Mouse (Mus musculus): ENCODE data around the gene Dock1.

Dock1 gene

GRCm38 (mm10) chr7:134959086-134959485 is 288.6 kb downstream of the Dock1 start:
- no peak for DNase-seq (ENCODE audit: low spot score in 2 of 2)

- DNase-seq (ENCODE audit: low spot score in 2 of 2) = no peak
Measured at GRCm38 (mm10) chr7:134960871-134961270, 290.4 kb downstream of the Dock1 start.

DNA sequence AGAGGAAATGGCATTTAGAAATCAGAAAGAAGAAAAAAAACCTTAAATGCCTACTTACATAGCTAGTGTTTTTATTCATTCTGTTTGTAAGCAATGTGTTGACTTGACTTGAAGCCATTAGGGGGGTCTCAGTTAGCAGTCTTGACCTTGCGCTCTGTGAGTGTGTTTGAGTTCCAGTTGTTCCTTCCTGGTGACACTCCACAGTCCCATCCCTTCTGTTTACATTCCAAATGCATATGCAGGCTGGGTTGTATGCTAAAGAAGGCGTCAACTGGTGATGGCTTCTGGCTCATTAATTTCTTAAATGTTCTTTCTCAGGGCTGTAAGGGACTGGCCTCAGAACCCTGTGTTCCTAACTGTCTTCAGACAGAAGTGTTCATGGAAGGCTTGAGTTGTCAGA is 291.2 kb downstream of the Dock1 start:
- DNase-seq (ENCODE audit: low spot score in 2 of 2) = no peak

DNA sequence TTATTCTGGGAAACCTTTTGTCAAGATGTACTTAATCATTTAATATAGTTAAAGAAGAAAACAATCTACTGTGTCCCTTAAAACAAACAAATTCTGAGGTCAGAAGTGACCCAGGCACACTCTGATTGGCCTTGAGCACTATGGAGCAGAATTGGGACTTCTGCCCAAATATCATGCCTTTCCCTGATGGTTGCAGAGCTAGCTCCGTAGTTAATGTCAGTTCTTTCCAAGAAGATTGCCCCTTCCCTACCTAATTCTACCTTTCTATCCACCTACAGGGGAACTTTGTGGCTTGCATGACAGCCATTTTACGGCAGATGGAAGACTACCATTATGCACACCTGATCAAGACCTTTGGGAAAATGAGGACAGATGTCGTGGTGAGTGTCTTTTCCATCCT is 319.8 kb downstream of the Dock1 start:
- DNase-seq (ENCODE audit: low spot score in 2 of 2) = no peak

DNA sequence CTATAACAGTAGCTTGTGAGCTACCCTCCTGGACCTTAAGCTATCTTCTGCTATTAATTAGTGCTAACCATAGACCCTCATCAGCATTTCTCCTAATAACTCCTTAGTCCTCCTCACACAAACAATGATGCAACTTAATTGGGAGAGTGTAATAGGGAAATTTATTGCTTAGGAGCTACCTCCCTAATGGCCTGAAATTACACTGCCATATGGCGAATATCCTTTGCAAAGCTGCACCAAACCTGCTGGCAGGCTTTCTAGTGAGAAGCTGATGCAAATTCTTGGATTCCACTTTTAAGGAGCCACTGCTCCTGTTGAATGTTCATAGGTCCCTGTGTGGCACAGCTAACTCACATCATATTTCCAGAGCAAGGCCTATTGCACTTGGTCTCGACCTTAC is 320.5 kb downstream of the Dock1 start:
- no peak for DNase-seq (ENCODE audit: low spot score in 2 of 2)

DNA sequence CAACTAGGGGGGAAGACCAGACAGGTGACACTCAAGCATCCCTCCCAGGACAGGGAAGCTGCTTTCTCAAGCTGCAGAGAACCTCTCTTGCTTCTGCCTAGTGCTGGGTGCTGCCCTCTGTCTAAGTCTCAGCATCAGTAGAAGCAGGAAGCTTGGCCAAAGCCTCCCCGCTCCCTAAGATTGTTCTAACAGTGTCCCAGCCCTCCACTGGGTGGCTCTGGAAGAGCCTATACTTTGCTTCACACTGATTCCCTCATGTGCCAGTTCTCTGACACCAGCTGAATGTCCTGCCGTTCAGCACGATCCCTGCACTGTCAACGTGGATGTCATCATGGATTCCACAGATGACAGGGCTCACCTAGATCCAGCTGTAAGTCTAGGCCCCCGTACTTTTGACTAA is 324.5 kb downstream of the Dock1 start:
- no peak for DNase-seq (ENCODE audit: low spot score in 2 of 2)

- DNase-seq (ENCODE audit: low spot score in 2 of 2) = no peak
Measured at GRCm38 (mm10) chr7:135002216-135002615, 331.8 kb downstream of the Dock1 start.

DNA sequence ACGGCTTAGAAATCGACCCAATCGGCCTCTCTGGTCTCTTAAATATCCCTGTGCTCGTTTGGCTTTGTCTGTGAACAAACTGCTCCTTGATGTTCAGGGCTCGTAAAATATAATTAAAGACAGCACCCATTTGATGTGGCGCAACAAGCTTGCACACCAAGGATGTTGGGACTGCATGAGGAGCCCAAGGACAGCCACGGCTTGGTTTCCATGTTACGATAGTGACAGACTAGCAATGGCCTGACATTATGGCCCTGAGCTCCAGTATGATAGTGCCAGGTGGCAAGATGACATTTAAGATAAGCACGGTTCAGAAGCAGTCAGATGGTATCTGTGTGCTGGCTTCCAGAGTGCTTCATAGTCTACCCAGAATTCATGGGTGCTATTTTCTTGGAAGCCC is 332.4 kb downstream of the Dock1 start:
- no peak for DNase-seq (ENCODE audit: low spot score in 2 of 2)

- DNase-seq (ENCODE audit: low spot score in 2 of 2) = no peak
Measured at GRCm38 (mm10) chr7:135005964-135006560, 335.6 kb downstream of the Dock1 start.

GRCm38 (mm10) chr7:135008021-135008420 is 337.6 kb downstream of the Dock1 start:
- no peak for DNase-seq (ENCODE audit: low spot score in 2 of 2)

GRCm38 (mm10) chr7:135010997-135011396 is 340.5 kb downstream of the Dock1 start:
- DNase-seq (ENCODE audit: low spot score in 2 of 2) = no peak

DNA sequence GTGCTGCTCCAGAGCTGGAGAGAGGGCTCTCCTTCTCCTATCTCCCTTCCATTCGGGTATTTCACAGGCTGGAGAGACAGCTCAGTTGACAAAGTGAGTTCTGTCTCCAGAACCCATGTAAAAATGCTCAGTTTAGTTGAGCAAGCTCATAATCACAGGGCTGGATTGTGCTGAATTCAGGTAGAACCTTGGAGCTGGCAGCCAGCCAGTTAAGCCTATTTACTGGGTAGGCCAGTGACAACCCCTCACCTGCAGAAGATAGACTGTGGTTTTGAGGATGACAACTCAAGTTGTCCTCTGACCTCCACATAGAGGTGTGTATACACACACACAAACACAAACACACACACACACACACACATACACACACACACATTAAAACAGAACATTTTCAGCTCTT is 347.1 kb downstream of the Dock1 start:
- no peak for DNase-seq (ENCODE audit: low spot score in 2 of 2)

DNA sequence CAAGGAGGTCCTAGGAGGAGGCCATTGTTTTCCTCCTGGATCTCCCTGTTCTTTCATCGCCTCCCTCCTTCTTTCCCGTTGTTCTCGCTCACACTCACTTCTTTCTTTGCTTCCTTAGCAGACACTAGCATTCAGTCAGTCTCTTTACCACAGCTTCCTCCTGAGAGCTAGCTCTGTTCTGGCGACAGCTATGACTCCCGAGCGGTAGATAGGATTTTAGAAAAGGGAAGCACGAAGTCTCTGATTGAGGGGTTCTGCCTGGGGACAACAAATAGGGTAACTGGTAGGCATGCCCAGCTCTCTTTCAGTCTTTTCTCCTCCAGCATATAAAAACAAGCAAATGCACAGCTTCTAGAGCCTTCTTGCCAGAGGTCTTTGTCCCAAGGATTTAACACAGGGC is 350.3 kb downstream of the Dock1 start:
- no peak for DNase-seq (ENCODE audit: low spot score in 2 of 2)

DNA sequence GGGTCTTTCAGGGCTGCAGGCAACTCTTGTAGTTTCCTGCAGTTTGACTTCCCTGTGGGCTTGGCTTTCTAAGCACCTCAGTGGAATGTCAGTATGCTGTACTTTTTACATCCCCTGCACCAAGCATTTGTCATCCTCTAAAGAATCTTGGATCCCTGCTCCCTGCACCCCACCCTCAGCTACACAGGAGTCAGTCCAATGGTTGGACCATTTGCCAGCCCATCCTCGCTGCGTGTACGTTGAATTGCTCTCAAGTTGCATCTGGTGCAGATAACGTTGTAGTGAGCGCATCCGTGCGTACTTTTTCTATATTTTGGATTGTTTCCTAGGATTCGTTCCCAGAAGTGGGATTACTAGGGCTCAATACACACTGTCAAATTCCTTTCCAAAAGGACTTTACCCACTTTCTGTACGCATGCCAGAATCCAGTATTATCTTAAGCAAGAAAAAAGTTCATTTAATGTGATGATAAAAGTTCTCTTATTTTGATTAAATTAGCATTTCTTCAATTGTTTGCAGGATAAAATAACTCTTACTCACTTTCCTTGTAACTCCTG is 351.2 kb downstream of the Dock1 start:
- no peak for DNase-seq (ENCODE audit: low spot score in 2 of 2)

DNA sequence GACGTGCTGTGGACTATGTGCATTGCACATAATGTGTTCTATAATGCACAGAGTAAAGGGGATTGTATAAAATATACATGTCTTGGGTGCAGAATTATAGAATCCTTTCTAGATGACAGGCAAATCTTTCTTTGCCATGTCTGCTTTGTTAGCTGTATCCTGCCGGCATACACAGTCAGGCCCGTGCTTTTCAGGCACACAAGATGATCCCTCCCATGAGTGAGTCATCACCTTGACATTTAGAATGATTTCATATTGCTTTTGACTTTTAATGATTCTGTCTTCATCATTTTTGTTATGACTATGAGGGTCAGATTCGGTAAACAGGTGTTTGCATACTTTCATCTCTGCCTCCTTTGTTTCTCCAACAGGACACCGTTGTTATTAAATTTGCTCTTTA is 354.1 kb downstream of the Dock1 start:
- no peak for DNase-seq (ENCODE audit: low spot score in 2 of 2)

DNA sequence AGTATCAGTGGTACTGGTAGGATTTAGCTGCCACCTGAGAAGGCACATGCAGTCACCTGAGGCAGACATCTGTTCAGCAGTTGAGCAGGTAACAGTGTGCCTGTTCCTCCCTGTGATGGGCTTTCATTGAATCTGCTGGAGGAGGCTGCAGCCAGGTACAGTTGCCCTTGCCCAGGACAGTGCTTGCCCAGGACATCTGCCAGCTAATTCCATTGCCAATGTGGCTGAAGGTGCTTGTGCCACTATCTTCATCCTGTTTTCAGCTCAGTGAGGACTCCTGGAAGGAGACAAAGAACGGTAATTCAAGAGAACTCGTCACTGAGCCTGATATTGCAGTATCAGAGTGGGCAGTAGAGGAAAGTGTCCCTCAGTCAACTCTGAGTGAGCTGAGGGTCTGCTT is 358.3 kb downstream of the Dock1 start:
- no peak for DNase-seq (ENCODE audit: low spot score in 2 of 2)

DNA sequence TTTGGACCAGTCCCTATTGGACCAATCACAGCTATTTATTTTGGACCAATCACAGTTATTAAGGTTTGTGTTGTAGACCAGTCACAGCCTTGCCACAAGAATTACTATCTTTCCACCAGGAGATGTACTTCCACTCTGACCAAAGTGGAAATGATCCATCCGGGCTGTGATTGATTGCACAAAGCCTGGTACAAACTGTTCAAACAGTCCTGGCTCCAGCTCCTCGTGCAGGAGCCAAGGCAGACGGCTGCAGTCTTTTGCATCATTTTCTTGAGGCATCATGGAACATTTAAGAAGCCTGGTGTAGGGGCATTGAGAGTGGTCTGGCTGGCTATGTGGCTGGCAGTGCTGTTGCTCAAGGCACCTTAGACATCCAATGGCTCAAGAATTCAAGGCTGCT is 358.7 kb downstream of the Dock1 start:
- DNase-seq (ENCODE audit: low spot score in 2 of 2) = no peak

DNA sequence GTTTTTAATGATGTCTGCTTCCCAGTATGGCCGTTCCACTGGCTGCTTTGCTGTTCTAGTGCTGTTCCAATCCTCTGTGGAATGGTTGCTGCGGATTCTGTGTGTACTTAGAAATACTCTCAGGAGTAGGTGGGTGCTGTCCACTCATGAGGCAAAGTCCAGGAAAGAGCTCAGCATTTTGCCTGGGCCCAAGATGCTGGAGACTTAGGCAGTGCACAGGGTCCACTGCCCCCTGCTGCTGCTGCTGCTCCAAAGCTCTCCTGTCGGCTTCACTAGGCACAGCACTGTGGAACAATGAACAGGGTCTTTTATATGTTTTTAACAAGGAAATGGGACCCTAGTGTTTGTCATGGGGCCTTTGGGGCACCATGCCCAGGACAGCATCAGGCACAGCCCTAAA is 361.0 kb downstream of the Dock1 start:
- no peak for DNase-seq (ENCODE audit: low spot score in 2 of 2)

GRCm38 (mm10) chr7:135034811-135035210 is 364.4 kb downstream of the Dock1 start:
- DNase-seq (ENCODE audit: low spot score in 2 of 2) = no peak

- no peak for DNase-seq (ENCODE audit: low spot score in 2 of 2)
Measured at GRCm38 (mm10) chr7:135035651-135036050, 365.2 kb downstream of the Dock1 start.

GRCm38 (mm10) chr7:135038930-135039329 is 368.5 kb downstream of the Dock1 start:
- no peak for DNase-seq (ENCODE audit: low spot score in 2 of 2)

DNA sequence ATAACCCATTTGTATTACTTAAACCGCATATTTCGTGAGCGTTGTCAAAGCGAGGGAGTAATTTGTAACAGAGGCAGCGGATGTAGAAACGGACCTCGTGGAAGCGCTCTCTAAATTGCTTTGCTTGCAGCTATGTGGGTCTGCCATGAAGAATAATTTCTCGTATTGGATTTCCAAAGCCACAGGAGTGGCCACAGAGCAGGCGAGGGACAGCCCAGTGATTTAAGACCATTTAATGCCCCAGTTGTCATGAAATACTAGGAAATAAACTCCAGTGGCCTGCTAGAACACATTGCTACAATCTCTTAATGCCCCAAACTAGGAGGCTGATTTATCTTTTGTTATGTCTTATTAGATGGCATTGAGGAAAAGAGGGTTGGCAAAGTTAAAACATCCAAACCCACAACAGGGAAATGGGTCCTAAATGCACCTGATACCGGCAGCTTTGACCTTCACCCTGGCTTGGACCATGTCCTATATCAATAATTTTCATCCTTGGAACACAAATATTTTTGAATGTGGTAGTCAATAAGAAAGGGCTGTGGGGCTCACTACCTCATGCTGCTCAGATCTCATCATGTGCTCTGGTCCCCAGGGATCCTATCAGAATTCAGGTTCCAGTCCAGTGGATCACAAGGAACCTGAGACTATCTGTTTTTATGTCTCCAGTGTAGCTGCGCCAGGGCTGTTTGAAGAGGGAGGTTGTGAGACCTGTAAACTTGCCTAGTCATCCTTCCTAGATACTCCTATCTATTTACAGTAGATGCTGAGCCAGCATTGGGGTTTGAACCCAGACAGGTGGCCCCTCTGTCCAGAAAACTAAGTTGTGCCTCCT is 373.7 kb downstream of the Dock1 start:
- no peak for DNase-seq (ENCODE audit: low spot score in 2 of 2)

DNA sequence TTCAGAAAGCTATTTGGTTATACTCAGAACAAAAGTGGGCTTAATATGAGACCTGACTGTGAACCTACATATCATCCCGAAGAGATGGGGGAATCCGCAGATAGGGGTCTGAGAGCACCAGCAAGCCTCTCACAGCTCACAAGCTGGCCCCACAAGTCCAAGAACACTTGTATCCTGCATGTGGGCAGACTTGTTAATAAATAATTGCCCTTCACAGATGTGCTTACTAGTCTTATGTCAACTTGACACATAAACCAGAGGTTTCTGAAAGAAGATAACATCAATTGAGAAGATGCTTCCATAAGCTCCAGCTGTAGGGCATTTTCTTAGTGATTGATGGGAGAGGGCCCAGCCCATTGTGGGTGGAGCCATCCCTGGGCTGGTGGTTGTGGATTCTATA is 379.0 kb downstream of the Dock1 start:
- DNase-seq (ENCODE audit: low spot score in 2 of 2) = no peak

All from spleen, postnatal 36 days (tissue).